Mouse (Mus musculus): ENCODE results near the gene Ncdn. TPM values are rescaled to one million over a fixed set of nuclear protein-coding genes. Genes with fewer than 3 reads are reported as not detected.

The Ncdn gene
- polyA plus RNA-seq (2014; fragmentation: Nextera tagmentation; extraction: Ambion mirVana), result 88.9 and 91.8 TPM in 2 replicates

DNA sequence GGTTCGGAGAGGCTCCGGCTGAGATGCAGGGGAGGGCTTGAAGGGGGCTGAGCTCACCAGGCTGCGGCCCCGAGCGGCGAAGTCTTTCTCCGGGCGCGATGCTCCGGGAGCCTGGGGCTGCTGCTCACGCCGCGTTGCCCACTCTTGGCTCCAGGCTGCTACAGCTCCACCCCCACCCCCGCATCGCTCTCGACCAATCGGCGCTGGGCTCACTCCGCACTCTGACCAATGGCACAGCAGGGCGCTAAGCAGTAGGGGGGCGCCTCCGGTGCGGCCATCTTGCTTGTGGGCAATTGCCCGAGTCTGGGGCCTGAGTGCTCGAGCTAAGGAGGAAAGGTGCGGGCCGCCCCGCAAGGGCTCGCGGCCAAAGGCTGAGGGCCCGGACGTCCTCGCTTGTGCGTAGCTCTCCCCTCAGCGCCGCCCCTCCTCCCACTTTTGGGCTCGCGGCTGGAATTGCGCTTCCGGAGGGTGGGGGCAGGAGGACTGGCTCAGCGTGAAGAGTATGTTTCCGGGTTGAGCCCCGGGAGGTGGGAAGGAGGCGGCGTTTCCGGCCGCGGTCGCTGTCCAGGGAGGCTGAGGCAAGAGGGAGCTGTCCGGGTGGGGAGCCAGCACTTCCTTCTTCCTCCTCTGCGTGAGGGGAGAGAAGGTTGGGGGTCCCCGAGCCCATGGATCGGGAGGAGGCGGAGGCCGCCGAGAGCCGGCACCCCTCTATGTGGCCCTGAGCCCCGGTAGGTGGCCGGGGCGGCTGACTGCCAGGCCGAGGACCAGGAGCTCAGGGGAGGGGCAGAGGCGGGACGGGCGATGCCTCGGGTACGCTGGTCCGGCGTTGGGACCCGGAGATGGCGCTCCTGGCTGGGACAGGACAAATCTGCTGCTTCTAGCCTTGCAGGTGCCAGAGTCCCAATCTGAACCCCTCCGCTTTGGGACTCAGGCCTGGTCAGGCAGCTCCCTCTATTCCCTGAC, at the start of gene Ncdn, which contains the start of gene AU040320:
Ncdn (minus strand) TSS at position 171 of the 963 bp plus-strand sequence.
AU040320 (plus strand) TSS at position 277 of the 963 bp plus-strand sequence.
- peak within 1 kb of the TSS; percentile 84 for H3K4me2 ChIP-seq (ENCODE audit: low read length)
- peak; percentile 97 for ATAC-seq (ENCODE audit: low FRiP score, low TSS enrichment)
- peaks cover 44% of the 10 kb centered on the region for H3K4me1 ChIP-seq (ENCODE audit: control insufficient read depth, insufficient read depth, low read length)
- peak within 1 kb of the TSS; percentile 84 for H3K9ac ChIP-seq (replicated peaks; ENCODE audit: low read length)
- H3K4me3 ChIP-seq (replicated peaks; ENCODE audit: low read depth, low read length), result peak within 1 kb of the TSS; percentile 63
- H3K27me3 ChIP-seq (ENCODE audit: control insufficient read depth, insufficient read depth, low read length), result no peaks in the 10 kb centered on the region
- no peaks in the 10 kb centered on the region for H3K9me3 ChIP-seq (ENCODE audit: control insufficient read depth, low read length)
- peak within 1 kb of the TSS; percentile 97 for H3K27ac ChIP-seq (replicated peaks; ENCODE audit: low read depth, low read length)
- peak; percentile 98 for DNase-seq
- H3K36me3 ChIP-seq (ENCODE audit: control insufficient read depth, insufficient read depth, low read length), result peaks cover 34% of the 10 kb centered on the region
- under 1% methylated on average over 67 of the region's 71 CpGs for WGBS

GRCm38 (mm10) chr4:126802174-126802573, 48.9 kb upstream of the Ncdn start:
- H3K36me3 ChIP-seq (ENCODE audit: control insufficient read depth, insufficient read depth, low read length), result no peaks in the 10 kb centered on the region
- no peak for DNase-seq
- no peak overlapping the region for H3K27ac ChIP-seq (replicated peaks; ENCODE audit: low read depth, low read length)
- H3K4me2 ChIP-seq (ENCODE audit: low read length), result no peak overlapping the region
- no peak overlapping the region for H3K9ac ChIP-seq (replicated peaks; ENCODE audit: low read length)
- WGBS, result 93% methylated on average over 8 of the region's 8 CpGs
- H3K9me3 ChIP-seq (ENCODE audit: control insufficient read depth, low read length), result no peaks in the 10 kb centered on the region
- no peaks in the 10 kb centered on the region for H3K4me1 ChIP-seq (ENCODE audit: control insufficient read depth, insufficient read depth, low read length)
- H3K27me3 ChIP-seq (ENCODE audit: control insufficient read depth, insufficient read depth, low read length), result no peaks in the 10 kb centered on the region
- ATAC-seq (ENCODE audit: low FRiP score, low TSS enrichment), result no peak
- H3K4me3 ChIP-seq (replicated peaks; ENCODE audit: low read depth, low read length), result no peak overlapping the region

GRCm38 (mm10) chr4:126792341-126793102, 39.3 kb upstream of the Ncdn start:
- Histone ChIP-seq H3K4me2 (ENCODE audit: low read length) (no peak overlapping the region), H3K9me3 (ENCODE audit: control insufficient read depth, low read length) (no peaks in the 10 kb centered on the region), H3K27me3 (ENCODE audit: control insufficient read depth, insufficient read depth, low read length) (no peaks in the 10 kb centered on the region), H3K27ac (replicated peaks; ENCODE audit: low read depth, low read length) (no peak overlapping the region), H3K4me1 (ENCODE audit: control insufficient read depth, insufficient read depth, low read length) (no peaks in the 10 kb centered on the region), H3K9ac (replicated peaks; ENCODE audit: low read length) (no peak overlapping the region), H3K36me3 (ENCODE audit: control insufficient read depth, insufficient read depth, low read length) (peaks cover 21% of the 10 kb centered on the region), H3K4me3 (replicated peaks; ENCODE audit: low read depth, low read length) (no peak overlapping the region)
- no peak for ATAC-seq (ENCODE audit: low FRiP score, low TSS enrichment)
- DNase-seq, result no peak
- whole genome bisulfite sequencing, result 90% methylated on average over 7 of the region's 7 CpGs

GRCm38 (mm10) chr4:126782996-126783395, 29.8 kb upstream of the Ncdn start:
- H3K36me3 ChIP-seq (ENCODE audit: control insufficient read depth, insufficient read depth, low read length), result no peaks in the 10 kb centered on the region
- ATAC-seq (ENCODE audit: low FRiP score, low TSS enrichment) (no peak), DNase-seq (no peak)
- H3K4me1 ChIP-seq (ENCODE audit: control insufficient read depth, insufficient read depth, low read length), result peaks cover 29% of the 10 kb centered on the region
- no peak overlapping the region for H3K4me2 ChIP-seq (ENCODE audit: low read length)
- H3K9me3 ChIP-seq (ENCODE audit: control insufficient read depth, low read length), result no peaks in the 10 kb centered on the region
- H3K27me3 ChIP-seq (ENCODE audit: control insufficient read depth, insufficient read depth, low read length), result no peaks in the 10 kb centered on the region
- H3K9ac ChIP-seq (replicated peaks; ENCODE audit: low read length), result no peak overlapping the region
- H3K27ac ChIP-seq (replicated peaks; ENCODE audit: low read depth, low read length), result no peak overlapping the region
- no peak overlapping the region for H3K4me3 ChIP-seq (replicated peaks; ENCODE audit: low read depth, low read length)
- WGBS, result 78% methylated on average over 8 of the region's 8 CpGs

DNA sequence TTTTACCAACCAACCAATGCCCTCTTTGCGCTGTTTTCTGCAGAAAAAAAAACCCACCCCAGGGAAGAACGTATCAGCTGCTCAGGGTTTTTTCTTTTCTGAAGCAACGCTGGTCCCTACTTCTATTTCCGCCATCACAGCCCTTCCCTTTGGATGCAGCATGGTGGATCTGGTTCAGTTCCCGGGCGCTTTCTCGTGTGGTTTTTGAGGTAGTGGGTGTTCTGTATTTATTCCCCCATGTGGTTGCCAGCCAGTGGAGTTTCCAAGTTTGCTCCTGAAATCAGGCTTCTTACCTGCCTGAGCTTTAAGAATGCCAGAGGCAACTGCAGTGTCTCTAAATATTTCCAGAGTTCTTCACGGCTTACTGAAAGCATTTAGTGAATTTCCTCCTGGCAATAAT, 29.3 kb upstream of the Ncdn start:
- no peak for ATAC-seq (ENCODE audit: low FRiP score, low TSS enrichment)
- Histone ChIP-seq H3K27ac (replicated peaks; ENCODE audit: low read depth, low read length) (no peak overlapping the region), H3K27me3 (ENCODE audit: control insufficient read depth, insufficient read depth, low read length) (no peaks in the 10 kb centered on the region)

DNA sequence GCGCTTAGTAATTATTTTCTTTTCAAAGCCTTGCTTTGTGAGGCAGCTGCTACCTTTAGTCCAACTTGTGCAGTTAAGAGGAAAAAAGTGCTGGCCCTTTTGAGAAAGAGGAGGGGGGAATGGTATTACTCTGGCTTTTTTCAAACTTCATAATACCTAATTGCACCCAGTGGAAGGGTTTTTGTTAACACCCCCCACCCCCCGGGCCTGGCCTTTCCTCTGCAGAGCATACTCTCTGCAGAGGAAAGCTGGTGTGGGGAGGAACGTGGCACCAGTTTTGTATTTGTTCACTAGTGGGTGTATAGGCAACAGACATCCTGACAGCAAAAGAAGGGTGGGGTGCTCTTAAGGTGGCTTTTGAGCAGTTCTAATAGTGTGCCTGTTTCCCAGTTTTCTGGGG, 28.6 kb upstream of the Ncdn start:
- H3K4me3 ChIP-seq (replicated peaks; ENCODE audit: low read depth, low read length), result no peak overlapping the region
- no peaks in the 10 kb centered on the region for H3K9me3 ChIP-seq (ENCODE audit: control insufficient read depth, low read length)
- no peak overlapping the region for H3K9ac ChIP-seq (replicated peaks; ENCODE audit: low read length)
- peaks cover 33% of the 10 kb centered on the region for H3K4me1 ChIP-seq (ENCODE audit: control insufficient read depth, insufficient read depth, low read length)
- H3K4me2 ChIP-seq (ENCODE audit: low read length), result no peak overlapping the region
- H3K27me3 ChIP-seq (ENCODE audit: control insufficient read depth, insufficient read depth, low read length), result no peaks in the 10 kb centered on the region
- no peak overlapping the region for H3K27ac ChIP-seq (replicated peaks; ENCODE audit: low read depth, low read length)
- DNase-seq, result no peak
- no peak for ATAC-seq (ENCODE audit: low FRiP score, low TSS enrichment)
- 86% methylated on average over 3 of the region's 3 CpGs for WGBS
- no peaks in the 10 kb centered on the region for H3K36me3 ChIP-seq (ENCODE audit: control insufficient read depth, insufficient read depth, low read length)

More for the DNA sequence above, 29.3 kb upstream of the Ncdn start:
- H3K36me3 ChIP-seq (ENCODE audit: control insufficient read depth, insufficient read depth, low read length), result no peaks in the 10 kb centered on the region
- H3K9me3 ChIP-seq (ENCODE audit: control insufficient read depth, low read length), result no peaks in the 10 kb centered on the region
- DNase-seq, result no peak
- H3K4me3 ChIP-seq (replicated peaks; ENCODE audit: low read depth, low read length), result no peak overlapping the region
- H3K4me2 ChIP-seq (ENCODE audit: low read length), result no peak overlapping the region
- H3K9ac ChIP-seq (replicated peaks; ENCODE audit: low read length), result no peak overlapping the region
- 91% methylated on average over 8 of the region's 8 CpGs for WGBS
- peaks cover 29% of the 10 kb centered on the region for H3K4me1 ChIP-seq (ENCODE audit: control insufficient read depth, insufficient read depth, low read length)

- H3K4me2 ChIP-seq (ENCODE audit: low read length), result peak overlapping the region; percentile 35
- peak overlapping the region; percentile 78 for H3K27ac ChIP-seq (replicated peaks; ENCODE audit: low read depth, low read length)
- H3K4me3 ChIP-seq (replicated peaks; ENCODE audit: low read depth, low read length), result no peak overlapping the region
- H3K9me3 ChIP-seq (ENCODE audit: control insufficient read depth, low read length), result no peaks in the 10 kb centered on the region
- ATAC-seq (ENCODE audit: low FRiP score, low TSS enrichment) (no peak; the same call in 1 of the 2 replicates), DNase-seq (peak; percentile 65)
- peaks cover 33% of the 10 kb centered on the region for H3K4me1 ChIP-seq (ENCODE audit: control insufficient read depth, insufficient read depth, low read length)
- WGBS, result 32% methylated on average over 12 of the region's 12 CpGs
- no peaks in the 10 kb centered on the region for H3K36me3 ChIP-seq (ENCODE audit: control insufficient read depth, insufficient read depth, low read length)
- peak overlapping the region; percentile 49 for H3K9ac ChIP-seq (replicated peaks; ENCODE audit: low read length)
- H3K27me3 ChIP-seq (ENCODE audit: control insufficient read depth, insufficient read depth, low read length), result no peaks in the 10 kb centered on the region
These were observed 26.9 kb upstream of the Ncdn start for GRCm38 (mm10) chr4:126779826-126780775.

- H3K4me2 ChIP-seq (ENCODE audit: low read length), result peak overlapping the region; percentile 35
- 28% methylated on average over 8 of the region's 8 CpGs for WGBS
- no peaks in the 10 kb centered on the region for H3K36me3 ChIP-seq (ENCODE audit: control insufficient read depth, insufficient read depth, low read length)
- H3K9me3 ChIP-seq (ENCODE audit: control insufficient read depth, low read length), result no peaks in the 10 kb centered on the region
- H3K9ac ChIP-seq (replicated peaks; ENCODE audit: low read length), result peak overlapping the region; percentile 23; the same call in 1 of the 2 replicates
- ATAC-seq (ENCODE audit: low FRiP score, low TSS enrichment), result no peak
- peaks cover 33% of the 10 kb centered on the region for H3K4me1 ChIP-seq (ENCODE audit: control insufficient read depth, insufficient read depth, low read length)
- H3K4me3 ChIP-seq (replicated peaks; ENCODE audit: low read depth, low read length), result no peak overlapping the region
- no peaks in the 10 kb centered on the region for H3K27me3 ChIP-seq (ENCODE audit: control insufficient read depth, insufficient read depth, low read length)
- H3K27ac ChIP-seq (replicated peaks; ENCODE audit: low read depth, low read length), result peak overlapping the region; percentile 78
- DNase-seq, result peak; percentile 64
These were observed 25.9 kb upstream of the Ncdn start for GRCm38 (mm10) chr4:126779148-126779581.

All from midbrain, embryonic 14.5 days (tissue).